Mouse (Mus musculus) bone marrow macrophage, adult 2 months (primary cell): ENCODE measurements around the gene Kifc1.

ENCODE experiments used
- CTCF ChIP-seq: IDR thresholded peaks from 2 replicates; pipeline ENCODE4 v1.5.1; 2012; ENCODE audit warnings: low read depth, mild to moderate bottlenecking, low read length, moderate library complexity
- POLR2A ChIP-seq: IDR thresholded peaks from 2 replicates; pipeline ENCODE4 v1.6.1; 2012; ENCODE audit warnings: mild to moderate bottlenecking, low read depth, low read length, borderline replicate concordance

DNA sequence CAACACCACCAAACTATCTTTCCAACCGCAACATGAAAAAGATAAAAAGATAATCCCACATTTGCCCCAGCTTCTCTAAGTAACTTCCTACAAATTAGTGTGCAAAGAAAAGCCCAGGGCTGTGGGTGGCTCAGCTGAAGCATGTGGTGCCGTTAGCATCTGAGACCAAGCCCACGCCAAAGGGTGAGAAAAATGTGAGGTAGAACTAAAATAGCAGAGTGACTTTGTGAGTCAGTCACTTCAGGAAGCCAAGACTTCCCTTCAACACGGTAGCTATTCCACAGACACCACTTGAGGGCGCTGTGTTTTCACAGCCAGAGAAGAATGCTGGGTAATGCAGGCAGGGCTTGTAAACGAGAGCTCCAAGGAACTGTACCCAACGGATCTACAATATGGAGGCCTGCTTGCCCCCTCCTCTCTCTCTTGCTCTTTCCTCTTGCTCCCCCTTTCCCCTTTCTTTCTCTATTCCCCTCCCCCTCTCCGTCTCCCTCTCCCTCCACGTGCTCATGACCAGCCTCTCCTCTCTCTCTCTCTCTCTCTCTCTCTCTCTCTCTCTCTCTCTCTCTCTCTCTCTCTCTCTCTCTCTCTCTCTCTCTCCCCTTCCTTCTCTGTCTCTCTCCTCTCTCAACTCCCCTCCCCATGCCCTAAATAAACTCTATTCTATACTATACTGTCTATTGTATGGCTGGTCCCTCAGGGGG lies 25.0 kb downstream of the Kifc1 start:
- TF ChIP-seq CTCF (peak; percentile 83), POLR2A (no peak)
